Mouse (Mus musculus) liver, postnatal 0 days (tissue): ENCODE measurements around the gene Fcamr.

ENCODE experiments used
- CTCF ChIP-seq: sonication (generic); IDR thresholded peaks from 2 replicates; pipeline ENCODE4 v1.5.1; 2016; ENCODE audit warnings: antibody characterized with exemption, low read depth
- EP300 ChIP-seq: IDR thresholded peaks from 2 replicates; pipeline ENCODE4 v1.6.1; 2016; ENCODE audit warnings: antibody characterized with exemption, low read depth, mild to moderate bottlenecking

DNA sequence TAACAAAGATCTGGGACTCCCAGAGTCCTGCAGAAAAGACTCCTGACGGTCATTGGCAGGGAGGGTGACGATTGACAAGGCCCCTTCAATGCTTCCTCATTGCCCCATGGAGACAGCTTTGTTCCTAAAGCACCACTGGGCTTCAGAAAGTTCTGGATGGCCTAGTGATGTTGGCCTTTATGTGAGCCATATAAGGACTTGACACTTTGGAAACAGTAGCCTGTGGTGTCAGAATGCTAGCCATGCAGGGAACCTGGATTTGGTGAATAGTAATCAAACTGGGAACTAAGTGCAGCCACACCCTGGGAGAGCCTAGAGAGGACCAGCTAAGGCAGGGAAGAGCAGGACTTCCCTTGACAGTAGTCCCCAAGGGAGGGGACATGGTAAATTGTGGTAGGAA is 809 bp downstream of the Fcamr start:
- no peak for TF ChIP-seq CTCF
- no peak for TF ChIP-seq EP300
